Mouse (Mus musculus) neural tube, embryonic 15.5 days (tissue): Measurements from ENCODE around the gene Smim24. TPM values are rescaled to one million over a fixed set of nuclear protein-coding genes. Genes with fewer than 3 reads are reported as not detected.

Source experiments
- ATAC-seq: fragments of 200-750 bp; cut with Nextera tagmentation; 2 replicates; pipeline ENCODE4 v1.8.0; 2017; ENCODE audit warnings: mild to moderate bottlenecking, moderate TSS enrichment, moderate library complexity; ENCODE audit not compliant: low FRiP score
- H3K27ac ChIP-seq: fragments of 300-500 bp; sonication (generic); replicated peaks from 2 replicates; pipeline ENCODE4 v1.5.1; 2015; ENCODE audit warnings: mild to moderate bottlenecking, inconsistent platforms
- H3K27me3 ChIP-seq: fragments of 300-500 bp; sonication (generic); replicated peaks from 2 replicates; pipeline ENCODE4 v1.6.1; 2015; ENCODE audit warnings: inconsistent platforms
- H3K36me3 ChIP-seq: fragments of 300-500 bp; sonication (generic); 2 replicates; pipeline ENCODE4 v1.6.1; 2015; ENCODE audit warnings: inconsistent platforms
- H3K4me1 ChIP-seq: fragments of 300-500 bp; sonication (generic); 2 replicates; pipeline ENCODE4 v1.6.1; 2015; ENCODE audit warnings: inconsistent platforms
- H3K4me2 ChIP-seq: fragments of 300-500 bp; sonication (generic); 2 replicates; pipeline ENCODE4 v1.6.1; 2015; ENCODE audit warnings: inconsistent platforms, mild to moderate bottlenecking, moderate library complexity
- H3K4me3 ChIP-seq: fragments of 300-500 bp; sonication (generic); replicated peaks from 2 replicates; pipeline ENCODE4 v1.5.1; 2015; ENCODE audit warnings: mild to moderate bottlenecking, inconsistent platforms
- H3K9ac ChIP-seq: fragments of 300-500 bp; sonication (generic); replicated peaks from 2 replicates; pipeline ENCODE4 v1.6.1; 2015; ENCODE audit warnings: mild to moderate bottlenecking, inconsistent platforms
- H3K9me3 ChIP-seq: fragments of 300-500 bp; sonication (generic); replicated peaks from 2 replicates; pipeline ENCODE4 v1.6.1; 2016; ENCODE audit warnings: inconsistent platforms
- WGBS: fragments of 180-500 bp; shearing (Covaris S2); methylation state at CpG from one replicate; pipeline ENCODE4 v1.1.7; 2015; ENCODE audit warnings: mixed read lengths; 5-methylcytosine and 5-hydroxymethylcytosine counted together
- polyA plus RNA-seq: library from polyadenylated mRNA; unstranded; fragments of >200 nt; fragmentation: Nextera tagmentation; extraction: Ambion mirVana; gene quantifications from 2 replicates; pipeline ENCODE4 v1.2.1, GENCODE M21; 2015

Smim24 gene
- polyA plus RNA-seq, 1 experiment from 2014 or later = 2.5 TPM

DNA sequence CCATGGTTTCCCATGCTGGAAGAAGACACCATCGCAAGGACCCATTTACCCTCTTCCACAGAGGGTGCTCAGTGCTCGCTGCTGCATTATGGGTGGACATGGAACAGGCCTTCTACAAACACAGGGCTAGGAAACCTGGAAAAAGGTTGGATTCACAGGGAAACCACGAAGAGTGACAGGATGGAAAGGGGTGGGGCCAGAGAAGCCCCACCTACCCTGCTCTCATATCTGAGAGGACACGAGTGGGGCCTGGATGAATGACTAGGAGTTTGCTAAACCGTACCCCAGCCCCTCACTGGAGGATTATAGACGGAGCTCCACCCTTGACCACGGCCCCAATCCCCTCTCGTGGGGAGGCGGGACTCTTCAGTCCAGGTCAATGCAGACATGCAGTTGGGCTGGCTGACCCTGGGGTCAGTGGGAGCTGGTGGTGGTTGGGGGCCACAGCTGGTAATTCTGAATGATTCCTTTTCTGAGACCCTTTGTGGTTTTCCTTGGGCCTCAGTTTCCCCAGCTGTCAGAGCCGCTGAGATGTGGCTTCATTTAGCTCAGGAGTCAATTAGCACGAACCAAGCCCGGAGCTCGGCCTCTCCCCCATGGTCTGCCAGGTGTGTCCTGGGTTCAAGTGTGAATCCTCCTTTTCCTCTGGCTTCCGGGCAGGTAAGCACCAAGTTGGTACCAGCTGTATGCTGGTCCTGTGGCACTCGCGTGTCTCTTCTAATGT lies 19.9 kb downstream of the Smim24 start:
- Histone ChIP-seq H3K4me2 (no peak overlapping the region), H3K4me1 (peaks cover 90% of the 10 kb centered on the region), H3K9ac (0 out of 2 replicates have a peak overlapping the region, but pooled peaks have one; percentile 3), H3K27ac (peak overlapping the region; percentile 80), H3K9me3 (no peaks in the 10 kb centered on the region), H3K27me3 (peaks cover 10% of the 10 kb centered on the region), H3K36me3 (peaks cover 8% of the 10 kb centered on the region), H3K4me3 (no peak overlapping the region)
- 79% methylated on average over 16 of the region's 16 CpGs for WGBS
- ATAC-seq = no peak

DNA sequence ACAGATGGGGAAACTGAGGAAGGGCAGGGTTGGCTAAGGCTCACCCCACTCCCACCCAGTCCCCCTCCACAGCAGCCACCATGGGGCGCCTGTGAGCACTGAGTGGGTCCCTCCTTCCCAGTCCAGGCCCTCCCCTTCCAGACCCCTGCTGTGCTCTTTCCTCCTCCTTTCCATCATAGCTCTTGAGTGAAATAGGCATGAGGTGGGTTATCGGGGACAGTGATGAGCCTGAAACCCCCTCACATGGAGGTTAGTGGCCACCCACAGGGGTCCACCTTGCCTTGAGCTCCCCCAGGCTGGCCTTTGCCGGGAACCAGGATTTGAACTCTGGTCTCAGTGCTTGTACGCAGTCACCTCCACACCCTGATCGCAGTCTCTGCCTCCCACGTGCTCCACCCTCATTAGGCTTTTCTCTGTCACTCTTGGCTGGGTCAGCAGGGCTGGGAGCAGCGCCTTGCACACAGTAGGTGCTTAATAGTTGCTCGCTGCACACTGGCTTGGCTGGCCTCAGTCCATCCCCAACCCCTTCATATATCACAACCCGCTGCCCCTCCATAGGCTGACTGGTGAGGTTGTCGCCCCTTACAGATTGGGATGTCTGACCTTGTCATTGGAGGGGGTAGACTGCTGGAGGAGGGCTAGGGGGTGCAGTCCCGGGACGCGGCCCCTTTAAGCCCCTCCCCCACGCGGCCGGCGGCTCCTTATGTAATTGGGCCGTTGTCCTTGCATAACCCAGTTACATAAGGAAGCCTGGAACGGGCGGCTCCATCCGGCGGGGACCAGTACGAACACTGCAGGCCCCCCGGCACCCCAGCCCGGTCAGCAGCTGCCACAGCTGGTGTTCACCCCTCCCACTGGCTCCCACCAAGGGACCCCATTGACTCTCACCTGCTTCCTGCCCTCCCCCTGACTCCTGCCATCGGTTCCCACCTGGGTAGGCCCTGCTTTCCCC lies 20.7 kb downstream of the Smim24 start:
- Histone ChIP-seq H3K36me3 (peaks cover 2% of the 10 kb centered on the region; the same call in 1 of the 2 replicates), H3K9me3 (no peaks in the 10 kb centered on the region), H3K9ac (no peak overlapping the region), H3K4me1 (peaks cover 90% of the 10 kb centered on the region), H3K27me3 (0 out of 2 replicates have a peak, but pooled peaks cover 2% of the 10 kb centered on the region), H3K4me2 (peak overlapping the region; percentile 34), H3K27ac (peak overlapping the region; percentile 41; the same call in 1 of the 2 replicates), H3K4me3 (no peak overlapping the region)
- WGBS = 26% methylated on average over 26 of the region's 26 CpGs
- ATAC-seq = no peak

DNA sequence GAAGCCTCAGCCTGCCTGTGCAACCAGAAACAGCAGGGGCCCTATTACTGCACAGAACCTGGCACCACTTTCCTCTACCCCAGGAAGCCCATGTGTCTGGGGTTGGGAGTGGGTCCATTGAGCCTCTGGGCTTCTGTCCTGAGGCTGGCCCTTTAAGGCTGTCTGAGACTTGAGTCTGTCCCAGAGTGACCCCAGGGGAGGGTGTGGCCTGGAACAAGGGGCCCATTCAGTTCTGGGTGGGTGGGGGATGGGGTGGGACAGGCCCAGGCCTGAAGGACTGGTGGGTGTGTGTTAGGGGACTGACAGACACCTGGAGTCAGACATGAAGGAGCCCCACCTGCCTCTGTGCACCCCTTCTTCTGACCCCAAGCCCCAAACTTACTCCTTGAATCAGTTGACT lies 21.8 kb downstream of the Smim24 start:
- Histone ChIP-seq H3K9ac (no peak overlapping the region), H3K27ac (no peak overlapping the region), H3K9me3 (no peaks in the 10 kb centered on the region), H3K4me2 (peak overlapping the region; percentile 34; the same call in 1 of the 2 replicates), H3K4me3 (no peak overlapping the region), H3K36me3 (peaks cover 6% of the 10 kb centered on the region; the same call in 1 of the 2 replicates), H3K27me3 (no peaks in the 10 kb centered on the region), H3K4me1 (peaks cover 88% of the 10 kb centered on the region)
- no peak for ATAC-seq

DNA sequence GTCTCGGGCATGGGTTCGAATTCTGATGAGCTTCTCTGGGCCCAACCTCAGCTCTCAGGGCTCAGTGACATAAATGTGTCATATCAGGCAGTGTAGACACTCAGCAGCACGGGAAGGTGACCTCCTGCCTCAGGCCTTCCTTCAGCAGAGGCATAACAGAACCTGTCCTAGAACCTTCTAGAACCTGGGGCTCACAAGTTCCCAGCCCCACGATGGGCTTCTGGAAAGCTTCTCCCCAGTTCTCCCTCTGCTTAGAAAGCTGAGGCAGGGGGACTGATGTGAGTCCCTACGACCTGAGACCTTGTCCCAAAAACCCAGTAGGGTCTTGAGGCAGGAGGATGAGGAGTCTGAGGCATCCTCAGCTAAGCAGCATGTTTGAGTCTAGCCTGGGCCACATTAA lies 22.3 kb downstream of the Smim24 start:
- Histone ChIP-seq H3K27ac (no peak overlapping the region), H3K27me3 (no peaks in the 10 kb centered on the region), H3K36me3 (peaks cover 10% of the 10 kb centered on the region; the same call in 1 of the 2 replicates), H3K4me3 (no peak overlapping the region), H3K4me1 (peaks cover 84% of the 10 kb centered on the region), H3K9me3 (no peaks in the 10 kb centered on the region), H3K4me2 (no peak overlapping the region), H3K9ac (no peak overlapping the region)
- WGBS = 77% methylated on average over 5 of the region's 5 CpGs
- no peak for ATAC-seq

DNA sequence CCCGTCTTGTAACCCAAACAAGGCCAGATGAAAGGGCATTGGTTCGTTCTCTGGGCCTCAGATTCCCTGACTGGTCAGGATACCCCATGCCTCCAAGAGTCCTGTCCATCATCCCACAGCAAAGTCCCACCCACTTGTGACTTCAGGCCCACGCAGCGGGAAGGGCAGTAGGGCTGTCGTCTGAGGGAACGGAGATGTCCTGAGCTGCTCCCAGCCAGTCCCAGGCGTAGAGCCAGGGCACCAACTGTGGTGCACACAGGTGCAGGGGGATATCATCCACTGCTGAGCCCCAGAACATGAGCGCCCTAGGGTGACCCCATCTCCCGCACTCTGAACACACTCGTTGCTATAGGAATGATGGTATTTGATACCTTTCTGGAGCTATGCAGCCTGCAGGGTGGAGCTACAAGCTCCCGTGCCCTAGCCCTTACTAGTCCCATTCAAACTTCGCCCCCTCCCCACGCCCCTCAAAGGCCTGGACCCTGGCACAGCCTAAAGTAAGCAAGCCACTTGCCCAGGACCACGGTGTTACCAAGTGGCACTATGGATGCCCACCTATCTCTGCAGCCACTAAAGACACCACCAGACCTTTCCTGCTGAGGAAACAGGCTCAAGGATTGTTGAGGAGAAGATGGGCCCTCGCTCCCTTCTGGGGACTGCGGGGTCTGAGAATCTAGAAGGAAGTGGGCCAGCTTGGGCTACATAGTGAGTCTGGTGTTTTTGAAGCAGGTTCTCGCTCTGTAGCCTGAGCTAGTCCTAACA lies 22.9 kb downstream of the Smim24 start:
- H3K27me3 ChIP-seq = no peaks in the 10 kb centered on the region
- no peak overlapping the region for H3K9ac ChIP-seq
- ATAC-seq = no peak
- no peak overlapping the region for H3K4me3 ChIP-seq
- H3K4me2 ChIP-seq = no peak overlapping the region
- 70% methylated on average over 17 of the region's 17 CpGs for WGBS
- H3K4me1 ChIP-seq = peaks cover 83% of the 10 kb centered on the region
- peaks cover 12% of the 10 kb centered on the region; the same call in 1 of the 2 replicates for H3K36me3 ChIP-seq
- peak overlapping the region; percentile 72; the same call in 1 of the 2 replicates for H3K27ac ChIP-seq
- H3K9me3 ChIP-seq = no peaks in the 10 kb centered on the region

DNA sequence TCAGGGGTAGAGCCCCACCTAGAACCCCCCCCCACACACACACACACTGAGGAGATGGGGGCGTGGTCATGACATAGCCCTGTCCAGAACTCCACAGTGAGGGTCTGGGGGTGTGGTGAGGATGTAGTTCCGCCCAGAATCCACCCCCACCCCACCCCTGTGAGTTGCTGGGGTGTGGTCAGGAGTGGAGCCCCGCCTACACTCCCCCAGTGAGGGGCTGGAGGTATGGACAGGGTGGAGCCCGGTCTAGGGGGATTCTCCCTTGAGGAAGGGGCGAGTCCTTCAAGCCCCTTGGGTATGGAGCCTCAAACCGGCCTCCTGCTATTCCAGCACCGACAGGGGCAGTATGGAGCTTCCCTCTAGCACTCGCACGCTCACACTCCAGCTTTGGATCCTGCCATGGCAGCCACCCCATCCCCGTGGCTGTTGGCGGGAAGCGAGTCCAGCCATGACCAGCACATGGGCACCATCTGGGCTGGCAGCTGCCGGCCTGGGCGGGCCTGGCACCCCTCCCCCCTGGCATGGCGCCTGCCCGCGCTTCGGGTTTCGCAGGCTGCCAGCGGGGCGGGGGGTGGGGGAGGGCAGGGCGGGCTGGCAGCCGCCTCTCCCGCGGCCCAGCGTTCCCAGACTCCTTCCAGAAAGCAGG lies 23.9 kb downstream of the Smim24 start:
- H3K9ac ChIP-seq = 0 out of 2 replicates have a peak overlapping the region, but pooled peaks have one; percentile 20

DNA sequence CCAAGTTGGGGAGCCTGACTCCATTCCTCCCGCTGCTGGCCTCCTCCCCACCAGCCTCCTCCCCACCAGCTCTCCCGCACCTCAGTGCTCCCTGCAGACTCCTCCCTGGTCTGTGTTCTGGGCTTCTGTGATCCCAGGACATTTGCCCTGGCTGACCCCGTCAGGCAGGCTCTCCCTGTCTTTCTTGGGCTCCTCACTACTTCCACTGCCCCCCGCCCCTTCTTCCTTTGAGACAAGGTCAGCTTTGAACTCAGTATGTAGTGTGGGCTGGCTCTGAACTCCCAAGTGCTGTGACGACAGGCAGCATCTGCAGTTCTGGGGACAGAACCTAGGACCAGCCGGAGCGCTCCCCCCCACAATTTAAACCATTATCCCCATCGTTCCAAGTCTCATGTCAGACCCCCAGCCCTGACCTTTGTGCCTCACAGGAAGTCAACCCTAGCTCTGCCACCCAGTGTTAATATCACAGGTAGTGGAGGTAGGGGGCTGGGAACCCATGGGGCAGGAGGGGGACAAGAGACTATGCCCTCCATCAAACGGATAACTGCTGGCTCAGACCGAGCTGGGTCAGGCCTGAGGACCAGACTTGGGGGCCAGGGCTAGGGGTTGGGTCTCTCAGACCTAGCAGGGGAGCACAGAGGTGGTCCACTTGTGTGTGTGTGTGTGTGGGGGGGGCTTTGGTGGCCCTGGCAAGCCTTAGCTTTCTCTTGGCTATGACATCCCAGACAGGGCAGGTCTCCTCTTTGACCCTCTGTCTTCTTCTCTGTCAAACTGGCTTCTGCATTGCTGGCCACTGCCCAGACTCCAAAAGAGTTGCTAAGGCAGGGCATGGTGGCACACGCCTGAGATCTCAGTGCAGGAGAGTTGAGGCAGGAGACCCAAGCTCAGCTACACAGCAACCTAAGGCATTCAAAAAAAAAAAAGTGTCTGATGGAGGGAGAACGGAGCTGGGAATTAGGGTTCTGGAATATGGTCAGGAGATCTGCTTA lies 24.7 kb downstream of the Smim24 start:
- Histone ChIP-seq H3K4me1 (peaks cover 65% of the 10 kb centered on the region), H3K36me3 (peaks cover 12% of the 10 kb centered on the region; the same call in 1 of the 2 replicates), H3K9ac (peak overlapping the region; percentile 20; the same call in 1 of the 2 replicates), H3K9me3 (no peaks in the 10 kb centered on the region), H3K4me3 (peak overlapping the region; percentile 19; the same call in 1 of the 2 replicates), H3K27ac (peak overlapping the region; percentile 72), H3K4me2 (peak overlapping the region; percentile 50), H3K27me3 (no peaks in the 10 kb centered on the region)
- 51% methylated on average over 12 of the region's 12 CpGs for WGBS
- no peak for ATAC-seq

More for the DNA sequence above, 23.9 kb downstream of the Smim24 start:
- Histone ChIP-seq H3K27ac (peak overlapping the region; percentile 72), H3K4me1 (peaks cover 73% of the 10 kb centered on the region), H3K4me3 (peak overlapping the region; percentile 19; the same call in 1 of the 2 replicates), H3K27me3 (no peaks in the 10 kb centered on the region), H3K9me3 (no peaks in the 10 kb centered on the region), H3K36me3 (peaks cover 12% of the 10 kb centered on the region; the same call in 1 of the 2 replicates), H3K4me2 (peak overlapping the region; percentile 50)
- ATAC-seq = peak; percentile 67
- 1% methylated on average over 24 of the region's 26 CpGs for WGBS

DNA sequence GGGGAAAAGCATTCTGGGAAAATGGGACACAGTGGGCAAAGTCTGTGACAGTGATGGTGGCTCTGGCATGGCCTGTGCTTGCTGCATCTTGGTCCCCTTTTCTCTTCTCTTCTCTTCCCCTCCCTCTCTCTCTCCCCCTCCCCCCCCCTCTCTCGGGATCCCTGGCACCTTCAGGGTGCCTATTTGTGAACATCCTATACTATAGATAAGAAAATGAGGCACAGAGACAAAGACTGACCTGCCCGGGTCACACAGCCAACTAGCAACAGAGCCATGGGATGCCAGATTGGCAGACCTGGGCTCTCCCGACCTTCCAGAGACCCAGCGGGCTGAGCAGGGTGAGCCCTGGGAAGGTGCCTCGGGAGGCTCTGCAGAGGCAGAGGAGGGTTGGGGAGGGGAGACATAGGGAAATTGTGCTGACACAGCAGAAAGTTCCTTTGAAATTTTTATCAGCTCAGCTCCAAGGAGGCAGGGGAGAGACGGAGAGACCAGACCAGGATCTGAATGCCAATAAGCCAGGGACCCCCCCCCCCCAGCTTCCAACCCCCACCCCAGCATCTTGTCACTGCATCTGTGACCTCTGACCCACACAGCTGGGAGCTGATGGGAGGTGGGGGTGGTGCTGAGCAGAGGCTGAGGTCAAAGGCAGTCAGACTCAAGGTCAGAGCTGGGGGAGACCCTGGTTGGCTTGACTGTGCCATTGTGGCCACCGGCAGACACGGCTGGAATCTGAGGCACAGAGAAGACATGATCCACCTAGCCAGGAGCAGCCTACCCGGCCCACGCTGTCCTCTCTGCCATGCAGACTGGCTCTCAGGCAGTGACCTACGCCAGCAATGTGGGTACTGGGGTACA lies 25.6 kb downstream of the Smim24 start:
- Histone ChIP-seq H3K9me3 (no peaks in the 10 kb centered on the region), H3K36me3 (peaks cover 12% of the 10 kb centered on the region; the same call in 1 of the 2 replicates), H3K27ac (no peak overlapping the region), H3K4me1 (peaks cover 57% of the 10 kb centered on the region), H3K4me2 (no peak overlapping the region), H3K4me3 (no peak overlapping the region), H3K27me3 (no peaks in the 10 kb centered on the region), H3K9ac (no peak overlapping the region)
- no peak for ATAC-seq
- 46% methylated on average over 11 of the region's 11 CpGs for WGBS

DNA sequence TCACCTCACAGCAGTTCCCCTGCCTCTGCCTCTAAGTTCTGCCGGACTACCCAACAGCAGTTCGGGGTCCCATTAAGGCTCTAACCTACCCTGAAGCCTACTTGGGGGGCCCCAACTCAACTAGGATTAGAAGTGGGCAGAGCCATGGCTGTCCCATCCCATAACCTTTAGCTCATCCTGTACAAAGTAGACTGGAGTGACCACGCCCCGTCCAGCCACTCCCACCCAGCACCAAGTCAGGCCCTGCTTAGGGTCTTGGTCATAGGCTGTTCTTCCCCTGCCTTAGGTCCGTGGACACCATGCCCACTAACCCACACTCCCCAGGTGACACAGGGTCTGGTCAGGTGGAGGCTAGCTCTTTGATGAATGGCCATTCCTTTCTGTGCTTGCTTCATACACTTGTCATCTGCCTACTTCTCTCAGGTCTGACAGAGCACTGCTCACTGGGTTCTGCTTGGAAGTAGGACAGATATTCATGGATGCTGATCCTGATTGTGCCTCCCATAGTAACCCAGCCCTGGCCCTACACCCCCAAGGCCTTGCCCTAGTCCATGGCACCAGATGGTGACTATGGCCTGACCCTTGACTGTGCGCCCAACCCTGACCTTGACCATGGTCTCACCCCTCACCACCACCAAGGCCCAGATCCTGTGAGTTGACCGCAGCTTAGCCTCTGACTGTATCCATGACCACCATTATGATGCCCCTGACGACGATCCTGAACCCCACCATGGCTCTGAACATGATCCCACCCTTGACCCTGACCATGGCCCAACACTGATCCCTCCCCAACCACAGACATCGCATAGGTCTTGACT lies 26.5 kb downstream of the Smim24 start:
- Histone ChIP-seq H3K9ac (no peak overlapping the region), H3K4me3 (no peak overlapping the region), H3K4me2 (no peak overlapping the region), H3K9me3 (no peaks in the 10 kb centered on the region), H3K27ac (no peak overlapping the region), H3K36me3 (peaks cover 12% of the 10 kb centered on the region; the same call in 1 of the 2 replicates), H3K4me1 (peaks cover 54% of the 10 kb centered on the region), H3K27me3 (no peaks in the 10 kb centered on the region)
- WGBS = 94% methylated on average over 10 of the region's 10 CpGs
- ATAC-seq = no peak
